Mouse (Mus musculus): ENCODE data around the gene Unc5c.

DNA sequence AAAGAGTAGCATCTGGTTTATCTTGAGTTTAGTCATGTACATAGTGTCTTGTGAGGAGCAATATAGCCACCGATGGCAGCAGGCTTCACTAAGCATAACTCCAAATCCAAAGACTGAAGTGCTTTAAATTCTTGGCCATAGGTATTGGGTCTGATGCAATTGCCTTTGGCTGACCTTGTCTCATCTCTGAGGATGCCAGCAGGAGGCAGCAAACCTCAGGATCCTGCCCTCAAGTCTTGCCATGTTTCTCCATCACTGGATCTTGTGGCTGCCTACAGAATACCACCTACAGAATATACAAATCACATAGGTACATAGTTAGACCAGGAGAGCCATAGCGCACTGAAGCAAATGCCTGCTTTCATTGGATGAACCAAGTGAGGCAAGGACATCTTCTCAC lies 7.5 kb upstream of the Unc5c start:
- TF ChIP-seq POLR2A (IDR thresholded peaks at IDR 0.05; ENCODE audit: control insufficient read depth, low read depth, low read length) (no peak), CTCF (IDR thresholded peaks at IDR 0.05; ENCODE audit: control insufficient read depth, insufficient read depth, insufficient replicate concordance, low read depth, low read length) (no peak)

Measured in testis, adult 2 months (tissue).